Mouse (Mus musculus) adrenal gland, postnatal 36 days (tissue): ENCODE measurements around the gene Gramd1b. TPM values are rescaled to one million over a fixed set of nuclear protein-coding genes. Genes with fewer than 3 reads are reported as not detected.
A peak's percentile ranks its signal among the peaks of the same experiment; 100 is the strongest.

Source experiments
- DNase-seq, 2 experiments: peaks; one replicate each; pipeline ENCODE4 v3.0.0; 2021; ENCODE audit warnings: mixed read lengths in 1 of 2
- long read RNA-seq, 2 experiments: library from polyadenylated mRNA; stranded (forward); transcript quantifications; one replicate each; pipeline ENCODE4 v2.0.0; 2021; ENCODE audit warnings: borderline sequencing depth in 2 of 2
- total RNA-seq, 2 experiments: library from RNA; stranded (reverse); gene quantifications; 2 replicates each; pipeline ENCODE4 v1.2.3; 2021

Gene Gramd1b
- total RNA-seq = 100 to 1,000 TPM; 613 to 822 TPM
- long read RNA-seq, experiment 1, full-length matches to known transcripts = 41 of 225 reads
- long read RNA-seq, experiment 1, partial matches to known transcripts = 87 of 225 reads
- long read RNA-seq, experiment 1, other reads (novel, unspliced or antisense) = 97 of 225 reads
- long read RNA-seq, experiment 2, full-length matches to known transcripts = 28 of 74 reads
- long read RNA-seq, experiment 2, partial matches to known transcripts = 6 of 74 reads
- long read RNA-seq, experiment 2, other reads (novel, unspliced or antisense) = 40 of 74 reads

- peak; percentile 52 to 65 for DNase-seq
Observed at GRCm38 (mm10) chr9:40531027-40531621, at the start of gene Gramd1b. TSS of gene Gramd1b (minus strand) at chr9:40531383.

- no peak for DNase-seq
Observed at GRCm38 (mm10) chr9:40578726-40579625, 47.8 kb upstream of the Gramd1b start.

GRCm38 (mm10) chr9:40577132-40577531 lies 45.9 kb upstream of the Gramd1b start:
- no peak for DNase-seq

- DNase-seq = peak; percentile 25 to 46
Observed at GRCm38 (mm10) chr9:40575053-40575985, 44.1 kb upstream of the Gramd1b start.

GRCm38 (mm10) chr9:40571280-40571679 lies 40.1 kb upstream of the Gramd1b start:
- no peak for DNase-seq

GRCm38 (mm10) chr9:40568070-40568469 lies 36.9 kb upstream of the Gramd1b start:
- DNase-seq = peak in 1 of 2 experiments; percentile 46

- no peak for DNase-seq
Observed at GRCm38 (mm10) chr9:40563750-40564149, 32.6 kb upstream of the Gramd1b start.

GRCm38 (mm10) chr9:40559646-40560045 lies 28.5 kb upstream of the Gramd1b start:
- no peak for DNase-seq

- DNase-seq = no peak
Observed at GRCm38 (mm10) chr9:40557796-40558195, 26.6 kb upstream of the Gramd1b start.

- no peak for DNase-seq
Observed at GRCm38 (mm10) chr9:40556396-40556795, 25.2 kb upstream of the Gramd1b start.

- no peak for DNase-seq
Observed at GRCm38 (mm10) chr9:40555243-40555642, 24.1 kb upstream of the Gramd1b start.

- DNase-seq = no peak
Observed at GRCm38 (mm10) chr9:40547876-40548275, 16.7 kb upstream of the Gramd1b start.

GRCm38 (mm10) chr9:40545193-40545592 lies 14.0 kb upstream of the Gramd1b start:
- no peak for DNase-seq

GRCm38 (mm10) chr9:40539588-40540140 lies 8.5 kb upstream of the Gramd1b start:
- DNase-seq = no peak

GRCm38 (mm10) chr9:40537708-40538105 lies 6.5 kb upstream of the Gramd1b start:
- DNase-seq = peak; percentile 26 to 49

GRCm38 (mm10) chr9:40537044-40537707 lies 6.0 kb upstream of the Gramd1b start:
- no peak for DNase-seq

GRCm38 (mm10) chr9:40530536-40530935 lies 647 bp downstream of the Gramd1b start:
- DNase-seq = no peak

GRCm38 (mm10) chr9:40528733-40529132 lies 2.5 kb downstream of the Gramd1b start:
- no peak for DNase-seq

GRCm38 (mm10) chr9:40526928-40527327 lies 4.3 kb downstream of the Gramd1b start:
- DNase-seq = no peak

- DNase-seq = no peak
Observed at GRCm38 (mm10) chr9:40522156-40522555, 9.0 kb downstream of the Gramd1b start.

GRCm38 (mm10) chr9:40521097-40521496 lies 10.1 kb downstream of the Gramd1b start:
- no peak for DNase-seq
